Mouse (Mus musculus) embryonic stem cell, embryonic (primary cell): ENCODE data around the gene Acy3.

Experiments
- CTCF ChIA-PET, 4 experiments: fragments of 300-600 bp in 2 of 4; fragments of 350-600 bp in 2 of 4; sonication (Branson Sonifier 250); formaldehyde crosslinking; loops; one replicate each; lab custom pipeline; 2022; ENCODE audit warnings: inconsistent platforms in 2 of 4; lab: Charles Lee
- POLR2A ChIA-PET, 4 experiments: fragments of 300-600 bp in 2 of 4; fragments of 350-600 bp in 2 of 4; sonication (Branson Sonifier 250); formaldehyde crosslinking; loops; one replicate each; lab custom pipeline; 2022; ENCODE audit warnings: antibody characterized with exemption in 4 of 4, inconsistent platforms in 1 of 4; lab: Charles Lee

The Acy3 gene

GRCm38 (mm10) chr19:4023185-4023584 is 36.8 kb downstream of the Acy3 start:
- POLR2A ChIA-PET: interaction anchor here in 3 of 4 experiments (0.7 to 6.4 kb wide), 8 partner anchors 8 to 24 kb away, joined by 3 to 62 read pairs (median 4); partner anchors contain the start of genes Ndufv1 (in 3 of the 3), Gstp1 (in 1 of the 3) and Gstp2 (in 1 of the 3)

GRCm38 (mm10) chr19:4027576-4027975 is 41.2 kb downstream of the Acy3 start:
- POLR2A ChIA-PET: interaction anchor here in 2 of 4 experiments (1.0 to 10.0 kb wide), 6 partner anchors 10 to 22 kb away, joined by 4 to 98 read pairs (median 8); partner anchors contain the start of genes Gstp2 (in 2 of the 2) and Gstp1 (in 1 of the 2)

More at GRCm38 (mm10) chr19:4023185-4023584, 36.8 kb downstream of the Acy3 start:
- CTCF ChIA-PET: no interaction called here

GRCm38 (mm10) chr19:4032668-4033067 is 46.3 kb downstream of the Acy3 start:
- CTCF ChIA-PET: interaction anchor here in 2 of 4 experiments (0.8 to 1.8 kb wide), 2 partner anchors 20 to 174 kb away, joined by 4 to 7 read pairs; no protein-coding TSS in a partner anchor
- POLR2A ChIA-PET: interaction anchor here (0.5 to 10.0 kb wide), 6 partner anchors 10 to 760 kb away, joined by 3 to 98 read pairs (median 14); partner anchors contain the start of genes AC109138.7 (in 1 of the 4), Clcf1 (in 1 of the 4) and Gstp2 (in 1 of the 4)

More at GRCm38 (mm10) chr19:4027576-4027975, 41.2 kb downstream of the Acy3 start:
- CTCF ChIA-PET: interaction anchor here in 2 of 4 experiments (1.4 to 1.8 kb wide), 2 partner anchors 15 to 201 kb away, joined by 3 to 5 read pairs; partner anchors contain the start of gene Ndufv1 (in 1 of the 2)

GRCm38 (mm10) chr19:4033298-4033697 is 46.9 kb downstream of the Acy3 start:
- CTCF ChIA-PET: interaction anchor here in 3 of 4 experiments (0.6 to 1.8 kb wide), 5 partner anchors 13 to 219 kb away, joined by 3 to 7 read pairs (median 4); partner anchors contain the start of gene Gstp2 (in 1 of the 3)
- POLR2A ChIA-PET: interaction anchor here in 3 of 4 experiments (1.1 to 10.0 kb wide), 7 partner anchors 9 to 91 kb away, joined by 3 to 98 read pairs (median 5); partner anchors contain the start of genes Cdk2ap2 (in 1 of the 3) and Gstp2 (in 1 of the 3)

GRCm38 (mm10) chr19:4033742-4034141 is 47.4 kb downstream of the Acy3 start:
- POLR2A ChIA-PET: interaction anchor here in 3 of 4 experiments (0.5 to 10.0 kb wide), 18 partner anchors 9 to 267 kb away, joined by 3 to 98 read pairs (median 4); partner anchors contain the start of genes Gstp2 (in 2 of the 3), Ndufv1 (in 2 of the 3), Cdk2ap2 (in 1 of the 3) and Doc2g (in 1 of the 3)
- CTCF ChIA-PET: interaction anchor here in 3 of 4 experiments (0.6 to 1.3 kb wide), 7 partner anchors 13 to 219 kb away, joined by 3 to 5 read pairs (median 3); partner anchors contain the start of genes Gm49405 (in 1 of the 3), Gstp2 (in 1 of the 3) and Nudt8 (in 1 of the 3)

GRCm38 (mm10) chr19:4036327-4037045 is 50.1 kb downstream of the Acy3 start:
- CTCF ChIA-PET: interaction anchor here in 2 of 4 experiments (0.9 to 1.3 kb wide), 4 partner anchors 10 to 37 kb away, joined by 3 to 5 read pairs (median 4); partner anchors contain the start of genes Gstp2 (in 1 of the 2) and Ndufv1 (in 1 of the 2)
- POLR2A ChIA-PET: interaction anchor here in 3 of 4 experiments (0.5 to 5.0 kb wide), 21 partner anchors 10 to 277 kb away, joined by 3 to 82 read pairs (median 3); partner anchors contain the start of genes Gstp2 (in 3 of the 3), Gm49405 (in 2 of the 3), Ndufv1 (in 2 of the 3) and Nudt8 (in 2 of the 3)

GRCm38 (mm10) chr19:4037154-4037787 is 50.9 kb downstream of the Acy3 start:
- POLR2A ChIA-PET: interaction anchor here (0.5 to 5.0 kb wide), 46 partner anchors 9 to 346 kb away, joined by 3 to 82 read pairs (median 4); partner anchors contain the start of genes Gstp2 (in 4 of the 4), Gm49405 (in 3 of the 4), Nudt8 (in 3 of the 4) and Cdk2ap2 (in 2 of the 4)
- CTCF ChIA-PET: interaction anchor here (0.6 to 2.2 kb wide), 11 partner anchors 10 to 681 kb away, joined by 3 to 7 read pairs (median 4); partner anchors contain the start of gene Ndufv1 (in 1 of the 4)

GRCm38 (mm10) chr19:4037788-4038232 is 51.4 kb downstream of the Acy3 start, which contains the start of gene Gstp1:
Gstp1 (minus strand) TSS chr19:4037985.
- CTCF ChIA-PET: interaction anchor here (0.6 to 2.2 kb wide), 15 partner anchors 8 to 681 kb away, joined by 3 to 9 read pairs (median 4); partner anchors contain the start of genes Gstp2 (in 1 of the 4) and Ndufv1 (in 1 of the 4)

More at GRCm38 (mm10) chr19:4037788-4038232, 51.4 kb downstream of the Acy3 start, which contains the start of gene Gstp1:
- POLR2A ChIA-PET: interaction anchor here (0.5 to 5.0 kb wide), 52 partner anchors 9 to 346 kb away, joined by 3 to 82 read pairs (median 3); partner anchors contain the start of genes Gstp2 (in 4 of the 4), Cdk2ap2 (in 2 of the 4), Ndufv1 (in 2 of the 4) and Ppp1ca (in 2 of the 4)
